Mouse (Mus musculus): Measurements from ENCODE around the gene Nop58. TPM values are rescaled to one million over a fixed set of nuclear protein-coding genes. Genes with fewer than 3 reads are reported as not detected.

Gene Nop58
- polyA plus RNA-seq, 1 experiment from 2014 or later = 216 TPM

- H3K4me3 ChIP-seq = peak overlapping the region; percentile 97
- H3K9me3 ChIP-seq = no peaks in the 10 kb centered on the region
- ATAC-seq (ENCODE audit: insufficient number of reproducible peaks, low FRiP score, low TSS enrichment, low read depth) = peak; percentile 40
- H3K36me3 ChIP-seq = no peaks in the 10 kb centered on the region
- H3K4me1 ChIP-seq = peaks cover 8% of the 10 kb centered on the region
- peak overlapping the region; percentile 98 for H3K27ac ChIP-seq
- H3K4me2 ChIP-seq = peak overlapping the region; percentile 67
- peak overlapping the region; percentile 100 for H3K9ac ChIP-seq
- no peaks in the 10 kb centered on the region for H3K27me3 ChIP-seq
- under 1% methylated on average over 52 of the region's 54 CpGs for WGBS
Measured at GRCm38 (mm10) chr1:59669962-59670630, 14.7 kb upstream of the Nop58 start.

- peak within 1 kb of the TSS; percentile 67 for H3K4me2 ChIP-seq
- peak; percentile 83 for ATAC-seq (ENCODE audit: insufficient number of reproducible peaks, low FRiP score, low TSS enrichment, low read depth)
- H3K9me3 ChIP-seq = no peaks in the 10 kb centered on the region
- H3K27me3 ChIP-seq = no peaks in the 10 kb centered on the region
- H3K4me1 ChIP-seq = peaks cover 8% of the 10 kb centered on the region
- H3K4me3 ChIP-seq = peak within 1 kb of the TSS; percentile 97
- under 1% methylated on average over 36 of the region's 36 CpGs for WGBS
- H3K36me3 ChIP-seq = no peaks in the 10 kb centered on the region
- peak within 1 kb of the TSS; percentile 100 for H3K9ac ChIP-seq
- H3K27ac ChIP-seq = peak within 1 kb of the TSS; percentile 98
Measured at GRCm38 (mm10) chr1:59670641-59671168, 14.1 kb upstream of the Nop58 start, which contains the start of gene Sumo1. Gene Sumo1, minus strand, starts transcription at chr1:59670834.

GRCm38 (mm10) chr1:59673661-59674060 lies 11.1 kb upstream of the Nop58 start:
- H3K36me3 ChIP-seq = no peaks in the 10 kb centered on the region
- no peak for ATAC-seq (ENCODE audit: insufficient number of reproducible peaks, low FRiP score, low TSS enrichment, low read depth)
- no peak overlapping the region for H3K27ac ChIP-seq
- H3K4me1 ChIP-seq = peaks cover 8% of the 10 kb centered on the region
- H3K9ac ChIP-seq = no peak overlapping the region
- WGBS = 95% methylated on average over 2 of the region's 2 CpGs
- no peak overlapping the region for H3K4me2 ChIP-seq
- no peaks in the 10 kb centered on the region for H3K27me3 ChIP-seq
- no peaks in the 10 kb centered on the region for H3K9me3 ChIP-seq
- no peak overlapping the region for H3K4me3 ChIP-seq

- H3K4me3 ChIP-seq = peak overlapping the region; percentile 84
- H3K9ac ChIP-seq = no peak overlapping the region
- no peaks in the 10 kb centered on the region for H3K27me3 ChIP-seq
- peak overlapping the region; percentile 69 for H3K4me2 ChIP-seq
- no peak for ATAC-seq (ENCODE audit: insufficient number of reproducible peaks, low FRiP score, low TSS enrichment, low read depth)
- 7% methylated on average over 11 of the region's 11 CpGs for WGBS
- H3K4me1 ChIP-seq = peaks cover 17% of the 10 kb centered on the region
- H3K36me3 ChIP-seq = no peaks in the 10 kb centered on the region
- H3K9me3 ChIP-seq = no peaks in the 10 kb centered on the region
- peak overlapping the region; percentile 81 for H3K27ac ChIP-seq
Measured at GRCm38 (mm10) chr1:59683926-59684818, 599 bp upstream of the Nop58 start.

- H3K9me3 ChIP-seq = no peaks in the 10 kb centered on the region
- ATAC-seq (ENCODE audit: insufficient number of reproducible peaks, low FRiP score, low TSS enrichment, low read depth) = no peak
- 43% methylated on average over 1 of the region's 1 CpGs for WGBS
- H3K27me3 ChIP-seq = no peaks in the 10 kb centered on the region
- peaks cover 11% of the 10 kb centered on the region for H3K36me3 ChIP-seq
- H3K9ac ChIP-seq = no peak overlapping the region
- H3K4me3 ChIP-seq = no peak overlapping the region
- H3K27ac ChIP-seq = no peak overlapping the region
- H3K4me1 ChIP-seq = peaks cover 17% of the 10 kb centered on the region
- H3K4me2 ChIP-seq = no peak overlapping the region
Measured at GRCm38 (mm10) chr1:59687493-59687892, 2.7 kb downstream of the Nop58 start.

- H3K9me3 ChIP-seq = no peaks in the 10 kb centered on the region
- no peak overlapping the region for H3K27ac ChIP-seq
- ATAC-seq (ENCODE audit: insufficient number of reproducible peaks, low FRiP score, low TSS enrichment, low read depth) = no peak
- H3K4me2 ChIP-seq = no peak overlapping the region
- no peak overlapping the region for H3K9ac ChIP-seq
- no peaks in the 10 kb centered on the region for H3K27me3 ChIP-seq
- H3K4me1 ChIP-seq = peaks cover 17% of the 10 kb centered on the region
- H3K36me3 ChIP-seq = peaks cover 33% of the 10 kb centered on the region
- H3K4me3 ChIP-seq = no peak overlapping the region
- WGBS = 89% methylated on average over 5 of the region's 5 CpGs
Measured at GRCm38 (mm10) chr1:59690467-59690866, 5.7 kb downstream of the Nop58 start.

- Histone ChIP-seq H3K4me2 (no peak overlapping the region), H3K9ac (no peak overlapping the region), H3K4me3 (no peak overlapping the region), H3K36me3 (peaks cover 79% of the 10 kb centered on the region), H3K27me3 (no peaks in the 10 kb centered on the region), H3K27ac (no peak overlapping the region), H3K4me1 (no peaks in the 10 kb centered on the region), H3K9me3 (no peaks in the 10 kb centered on the region)
- WGBS = 82% methylated on average over 5 of the region's 5 CpGs
- ATAC-seq (ENCODE audit: insufficient number of reproducible peaks, low FRiP score, low TSS enrichment, low read depth) = no peak
Measured at GRCm38 (mm10) chr1:59697751-59698150, 13.0 kb downstream of the Nop58 start.

GRCm38 (mm10) chr1:59698207-59698606 lies 13.4 kb downstream of the Nop58 start:
- H3K4me3 ChIP-seq = no peak overlapping the region
- H3K27me3 ChIP-seq = no peaks in the 10 kb centered on the region
- no peak overlapping the region for H3K27ac ChIP-seq
- H3K9me3 ChIP-seq = no peaks in the 10 kb centered on the region
- H3K4me2 ChIP-seq = no peak overlapping the region
- H3K9ac ChIP-seq = no peak overlapping the region
- H3K36me3 ChIP-seq = peaks cover 75% of the 10 kb centered on the region
- WGBS = 97% methylated on average over 3 of the region's 3 CpGs
- no peaks in the 10 kb centered on the region for H3K4me1 ChIP-seq
- no peak for ATAC-seq (ENCODE audit: insufficient number of reproducible peaks, low FRiP score, low TSS enrichment, low read depth)

GRCm38 (mm10) chr1:59701766-59702165 lies 17.0 kb downstream of the Nop58 start:
- Histone ChIP-seq H3K4me1 (no peaks in the 10 kb centered on the region), H3K4me3 (no peak overlapping the region), H3K9me3 (no peaks in the 10 kb centered on the region), H3K36me3 (peaks cover 75% of the 10 kb centered on the region), H3K27me3 (no peaks in the 10 kb centered on the region), H3K27ac (no peak overlapping the region), H3K9ac (no peak overlapping the region), H3K4me2 (no peak overlapping the region)
- no peak for ATAC-seq (ENCODE audit: insufficient number of reproducible peaks, low FRiP score, low TSS enrichment, low read depth)
- WGBS = 95% methylated on average over 1 of the region's 1 CpGs

GRCm38 (mm10) chr1:59719900-59720299 lies 35.1 kb downstream of the Nop58 start:
- ATAC-seq (ENCODE audit: insufficient number of reproducible peaks, low FRiP score, low TSS enrichment, low read depth) = no peak
- no peak overlapping the region for H3K9ac ChIP-seq
- WGBS = 49% methylated on average over 4 of the region's 4 CpGs
- H3K27ac ChIP-seq = peak overlapping the region; percentile 30; the same call in 1 of the 2 replicates
- no peaks in the 10 kb centered on the region for H3K9me3 ChIP-seq
- no peaks in the 10 kb centered on the region for H3K27me3 ChIP-seq
- no peaks in the 10 kb centered on the region for H3K4me1 ChIP-seq
- no peak overlapping the region for H3K4me2 ChIP-seq
- H3K4me3 ChIP-seq = no peak overlapping the region
- peaks cover 24% of the 10 kb centered on the region for H3K36me3 ChIP-seq

- 41% methylated on average over 4 of the region's 4 CpGs for WGBS
- no peak overlapping the region; the same call in 1 of the 2 replicates for H3K27ac ChIP-seq
Measured at GRCm38 (mm10) chr1:59725661-59726060, 40.9 kb downstream of the Nop58 start.

GRCm38 (mm10) chr1:59730106-59730505 lies 45.3 kb downstream of the Nop58 start:
- no peak overlapping the region for H3K27ac ChIP-seq
- H3K9me3 ChIP-seq = no peaks in the 10 kb centered on the region
- H3K36me3 ChIP-seq = no peaks in the 10 kb centered on the region
- 82% methylated on average over 8 of the region's 8 CpGs for WGBS
- no peak overlapping the region for H3K4me3 ChIP-seq
- H3K9ac ChIP-seq = no peak overlapping the region
- no peak for ATAC-seq (ENCODE audit: insufficient number of reproducible peaks, low FRiP score, low TSS enrichment, low read depth)
- H3K27me3 ChIP-seq = no peaks in the 10 kb centered on the region
- no peak overlapping the region for H3K4me2 ChIP-seq
- H3K4me1 ChIP-seq = no peaks in the 10 kb centered on the region

More at GRCm38 (mm10) chr1:59725661-59726060, 40.9 kb downstream of the Nop58 start:
- Histone ChIP-seq H3K4me2 (no peak overlapping the region), H3K36me3 (no peaks in the 10 kb centered on the region), H3K9ac (no peak overlapping the region), H3K27me3 (no peaks in the 10 kb centered on the region), H3K9me3 (no peaks in the 10 kb centered on the region), H3K4me1 (no peaks in the 10 kb centered on the region), H3K4me3 (no peak overlapping the region)
- no peak for ATAC-seq (ENCODE audit: insufficient number of reproducible peaks, low FRiP score, low TSS enrichment, low read depth)

All from limb, embryonic 15.5 days (tissue).